Mouse (Mus musculus): Measurements from ENCODE around the gene Tecta. TPM values are rescaled to one million over a fixed set of nuclear protein-coding genes. Genes with fewer than 3 reads are reported as not detected.

The Tecta gene
- polyA plus RNA-seq, 1 experiment from 2014 or later = 0.10 TPM

- Histone ChIP-seq H3K27ac (ENCODE audit: low read length) (no peak overlapping the region), H3K27me3 (ENCODE audit: insufficient read depth, low read length) (no peaks in the 10 kb centered on the region), H3K4me3 (ENCODE audit: low read length) (no peak overlapping the region), H3K4me1 (ENCODE audit: insufficient read depth, low read length) (no peaks in the 10 kb centered on the region), H3K9ac (replicated peaks; ENCODE audit: low read length) (no peak overlapping the region), H3K9me3 (ENCODE audit: low read length) (no peaks in the 10 kb centered on the region), H3K36me3 (ENCODE audit: insufficient read depth, low read length) (no peaks in the 10 kb centered on the region), H3K4me2 (replicated peaks; ENCODE audit: low read depth, low read length) (no peak overlapping the region)
- WGBS = 51% methylated on average over 7 of the region's 7 CpGs
- ATAC-seq (ENCODE audit: low FRiP score, low TSS enrichment) = no peak
These were observed 106.7 kb downstream of the Tecta start for GRCm38 (mm10) chr9:42293051-42293450.

DNA sequence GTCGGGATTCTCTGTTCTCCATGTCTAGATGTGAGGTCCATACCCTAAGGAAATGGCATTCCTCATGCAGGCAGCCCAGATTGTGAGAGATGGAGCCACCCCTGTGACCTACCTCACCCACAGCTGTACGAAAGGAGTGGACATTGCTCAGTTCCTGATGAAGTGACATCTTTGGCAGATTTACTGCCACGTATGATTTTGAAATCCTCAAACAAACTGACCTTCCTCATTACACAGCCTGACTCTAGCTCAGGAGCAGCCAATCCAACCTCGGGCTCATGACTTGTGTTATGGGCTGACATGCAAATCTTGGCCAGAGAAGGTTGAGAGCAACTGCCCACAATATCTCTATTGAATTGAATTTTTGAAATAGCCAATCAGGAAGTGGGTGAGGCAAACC lies 120.1 kb downstream of the Tecta start:
- H3K4me3 ChIP-seq (ENCODE audit: low read length) = no peak overlapping the region
- no peak overlapping the region for H3K27ac ChIP-seq (ENCODE audit: low read length)
- no peaks in the 10 kb centered on the region for H3K36me3 ChIP-seq (ENCODE audit: insufficient read depth, low read length)
- H3K27me3 ChIP-seq (ENCODE audit: insufficient read depth, low read length) = no peaks in the 10 kb centered on the region
- no peaks in the 10 kb centered on the region for H3K4me1 ChIP-seq (ENCODE audit: insufficient read depth, low read length)
- no peak overlapping the region for H3K9ac ChIP-seq (replicated peaks; ENCODE audit: low read length)
- no peaks in the 10 kb centered on the region for H3K9me3 ChIP-seq (ENCODE audit: low read length)
- no peak for ATAC-seq (ENCODE audit: low FRiP score, low TSS enrichment)
- 75% methylated on average over 4 of the region's 4 CpGs for WGBS
- H3K4me2 ChIP-seq (replicated peaks; ENCODE audit: low read depth, low read length) = no peak overlapping the region

Small RNA genes lying within 50 kb of the gene (microRNA-seq; reads per million reads assigned to microRNA genes)
- not detected for gene Gm44311

Other genes with a start within 250 kb of the Tecta start
- 33.8 and 36.6 TPM in 2 replicates for gene Sc5d, start 135.7 kb downstream of the Tecta start, polyA plus RNA-seq (2015; fragmentation: Nextera tagmentation; extraction: Ambion mirVana)
- gene Tbcel, start 107.9 kb upstream of the Tecta start, polyA plus RNA-seq (2015; fragmentation: Nextera tagmentation; extraction: Ambion mirVana) = 4.7 and 5.9 TPM in 2 replicates

Data from kidney, embryonic 16.5 days (tissue).